Mouse (Mus musculus) thymus, postnatal 36 days (tissue): ENCODE data around the gene Pdcl3.
A peak's percentile ranks its signal among the peaks of the same experiment; 100 is the strongest.

ENCODE experiments used
- DNase-seq, 2 experiments: peaks; one replicate each; pipeline ENCODE4 v3.0.0; 2022; ENCODE audit warnings: mixed read lengths in 2 of 2

The Pdcl3 gene

GRCm38 (mm10) chr1:38985308-38985707, at the start of gene Pdcl3:
Pdcl3 (plus strand) TSS chr1:38985608.
- DNase-seq: no peak

GRCm38 (mm10) chr1:38936780-38937179, 48.6 kb upstream of the Pdcl3 start:
- peak; percentile 41 to 43 for DNase-seq

- DNase-seq: no peak
Measured at GRCm38 (mm10) chr1:38938849-38939248, 46.6 kb upstream of the Pdcl3 start, which contains the start of gene Nms. Nms (plus strand) TSS chr1:38939149.

GRCm38 (mm10) chr1:38939608-38940007, 45.8 kb upstream of the Pdcl3 start:
- DNase-seq: no peak

- no peak for DNase-seq
Measured at GRCm38 (mm10) chr1:38956457-38956856, 29.0 kb upstream of the Pdcl3 start.

GRCm38 (mm10) chr1:38969116-38969515, 16.3 kb upstream of the Pdcl3 start:
- no peak for DNase-seq

GRCm38 (mm10) chr1:38971712-38972111, 13.7 kb upstream of the Pdcl3 start:
- no peak for DNase-seq

- DNase-seq: no peak
Measured at GRCm38 (mm10) chr1:38972986-38973592, 12.3 kb upstream of the Pdcl3 start.

GRCm38 (mm10) chr1:38979953-38980352, 5.5 kb upstream of the Pdcl3 start:
- DNase-seq: no peak

GRCm38 (mm10) chr1:38983870-38984269, 1.5 kb upstream of the Pdcl3 start:
- DNase-seq: no peak

GRCm38 (mm10) chr1:38987080-38987864, 1.9 kb downstream of the Pdcl3 start:
- DNase-seq: peak; percentile 96 to 99

GRCm38 (mm10) chr1:38987865-38988211, 2.4 kb downstream of the Pdcl3 start:
- no peak for DNase-seq

- DNase-seq: no peak
Measured at GRCm38 (mm10) chr1:38988357-38988756, 2.9 kb downstream of the Pdcl3 start.

GRCm38 (mm10) chr1:38992365-38992764, 7.0 kb downstream of the Pdcl3 start:
- no peak for DNase-seq

GRCm38 (mm10) chr1:39001106-39001505, 15.7 kb downstream of the Pdcl3 start:
- DNase-seq: peak; percentile 69 to 74

- no peak for DNase-seq
Measured at GRCm38 (mm10) chr1:39005751-39006354, 20.4 kb downstream of the Pdcl3 start.

- no peak for DNase-seq
Measured at GRCm38 (mm10) chr1:39006830-39007829, 21.7 kb downstream of the Pdcl3 start.

GRCm38 (mm10) chr1:39010583-39011021, 25.2 kb downstream of the Pdcl3 start:
- peak; percentile 57 to 70 for DNase-seq

- DNase-seq: no peak
Measured at GRCm38 (mm10) chr1:39012576-39012975, 27.2 kb downstream of the Pdcl3 start.

GRCm38 (mm10) chr1:39013843-39014242, 28.4 kb downstream of the Pdcl3 start:
- DNase-seq: no peak

- DNase-seq: no peak
Measured at GRCm38 (mm10) chr1:39015529-39015928, 30.1 kb downstream of the Pdcl3 start.

GRCm38 (mm10) chr1:39017871-39018270, 32.5 kb downstream of the Pdcl3 start:
- no peak for DNase-seq

- DNase-seq: peak; percentile 81 to 90
Measured at GRCm38 (mm10) chr1:39025142-39025541, 39.7 kb downstream of the Pdcl3 start.
